Mouse (Mus musculus): ENCODE data around the gene C2cd4b. TPM values are rescaled to one million over a fixed set of nuclear protein-coding genes. Genes with fewer than 3 reads are reported as not detected.
"Not testable (repeated sequence)": the region's sequence is repeated elsewhere in the genome, so short reads cannot be mapped to it uniquely, and the experiment has no call there.

Gene C2cd4b
- polyA plus RNA-seq, 1 experiment from 2014 or later, result not detected

DNA sequence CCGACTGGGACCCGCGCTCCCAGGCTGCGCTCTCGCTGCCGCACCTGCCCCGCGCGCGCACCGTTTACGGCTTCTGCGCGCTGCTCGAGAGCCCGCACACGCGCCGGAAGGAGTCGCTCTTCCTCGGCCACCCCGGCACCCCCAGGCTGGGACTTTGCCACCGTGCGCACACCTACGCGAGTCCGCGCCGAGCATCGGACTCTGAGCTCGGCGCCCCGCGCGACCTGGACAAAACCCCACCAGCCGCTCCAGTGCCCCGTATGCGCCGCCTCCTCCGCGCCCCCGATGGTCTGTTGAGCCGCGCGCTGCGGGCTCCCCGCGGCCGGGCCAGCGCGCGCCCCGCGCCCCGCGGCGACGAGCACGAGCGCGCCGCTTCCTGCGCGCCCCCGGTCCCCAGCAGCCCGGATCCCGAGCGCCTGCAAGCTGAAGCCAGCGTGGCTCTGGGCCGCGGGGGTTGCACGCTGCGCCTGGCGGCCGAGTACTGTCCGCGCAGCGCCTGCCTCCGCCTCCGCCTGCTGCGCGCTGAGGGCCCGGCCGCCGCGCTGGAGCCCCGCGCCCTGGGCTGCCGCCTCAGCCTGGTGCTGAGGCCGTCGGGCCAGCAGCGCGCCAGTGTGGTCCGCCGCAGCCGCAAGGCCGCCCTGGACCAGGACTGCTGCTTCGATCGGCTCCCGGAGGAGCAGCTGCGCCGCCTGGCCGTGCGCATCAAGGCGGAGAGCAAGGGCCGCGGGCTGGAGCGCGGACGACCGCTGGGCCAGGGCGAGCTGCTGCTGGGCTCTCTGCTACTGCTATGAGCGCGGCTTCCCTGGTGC, 923 bp downstream of the C2cd4b start:
- H3K79me2 ChIP-seq (ENCODE audit: inconsistent target); H3K27ac ChIP-seq; H3K36me3 ChIP-seq (ENCODE audit: inconsistent target); H3K4me3 ChIP-seq (ENCODE audit: inconsistent target): not testable (repeated sequence)
- WGBS (ENCODE audit: missing documents), result 2% methylated on average over 75 of the region's 114 CpGs

DNA sequence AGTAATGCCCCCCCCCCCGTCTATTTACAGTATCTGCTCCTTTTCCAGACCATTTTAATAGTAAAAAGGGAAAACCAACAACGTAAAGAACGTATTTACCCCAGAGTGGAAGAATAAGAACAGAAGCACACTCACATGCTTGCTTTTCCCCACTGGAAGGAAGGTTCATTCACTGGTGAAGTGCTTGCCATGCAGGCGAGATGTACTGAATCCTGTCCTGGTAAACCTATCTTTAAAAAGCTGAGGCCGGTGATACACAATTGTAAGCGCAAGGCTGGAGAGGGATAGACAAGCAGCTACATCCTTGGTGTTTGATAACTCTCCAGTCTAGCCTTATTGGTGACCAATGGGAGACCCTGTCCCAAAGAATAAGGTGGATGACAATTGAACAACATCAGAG, 1.8 kb downstream of the C2cd4b start:
- Histone ChIP-seq H3K4me3 (ENCODE audit: inconsistent target) (no peak overlapping the region), H3K27ac (no peak overlapping the region), H3K36me3 (ENCODE audit: inconsistent target) (no peaks in the 10 kb centered on the region), H3K79me2 (ENCODE audit: inconsistent target) (no peaks in the 10 kb centered on the region)
- 64% methylated on average over 6 of the region's 6 CpGs for WGBS (ENCODE audit: missing documents)

DNA sequence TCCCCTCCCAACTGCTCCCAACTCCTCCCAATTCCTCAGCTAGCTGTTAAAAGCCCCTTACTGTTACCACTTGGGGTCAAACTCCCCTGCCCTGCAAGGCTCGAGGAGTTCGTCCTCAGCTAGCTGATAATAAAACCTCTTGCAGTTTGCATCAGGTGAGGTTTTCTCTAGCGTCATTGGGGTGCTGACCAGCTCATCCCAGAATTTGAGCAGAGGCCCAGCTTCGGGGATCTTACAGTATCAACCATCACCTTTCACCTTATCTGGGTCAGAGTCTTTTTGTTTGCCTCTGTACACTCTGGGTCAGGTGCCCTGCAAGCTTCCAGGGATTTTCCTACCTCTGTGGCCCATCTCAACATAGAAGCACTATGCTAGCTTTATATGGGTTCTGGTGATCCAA, 4.1 kb downstream of the C2cd4b start:
- Histone ChIP-seq H3K36me3 (ENCODE audit: inconsistent target) (no peaks in the 10 kb centered on the region), H3K27ac (no peak overlapping the region), H3K79me2 (ENCODE audit: inconsistent target) (no peaks in the 10 kb centered on the region), H3K4me3 (ENCODE audit: inconsistent target) (no peak overlapping the region)
- 89% methylated on average over 4 of the region's 4 CpGs for WGBS (ENCODE audit: missing documents)

DNA sequence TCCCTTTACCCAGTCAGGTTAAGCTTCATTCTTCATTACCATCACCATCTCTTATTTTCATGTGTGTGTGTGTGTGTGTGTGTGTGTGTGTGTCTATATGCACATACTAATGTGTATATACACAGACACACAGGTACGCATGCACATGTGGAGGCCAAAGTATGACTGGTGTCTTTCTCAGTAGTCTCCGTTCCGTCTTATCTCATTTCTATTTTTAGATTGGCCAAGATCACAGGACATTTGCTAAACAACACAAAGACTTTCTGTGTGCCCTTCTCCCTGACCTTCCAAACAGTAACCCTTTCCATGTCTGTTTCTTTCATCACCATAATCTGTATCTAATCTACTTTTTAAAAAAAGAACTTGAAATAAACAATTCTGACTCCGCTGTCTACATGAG, 7.2 kb downstream of the C2cd4b start:
- Histone ChIP-seq H3K27ac (no peak overlapping the region), H3K36me3 (ENCODE audit: inconsistent target) (no peaks in the 10 kb centered on the region), H3K79me2 (ENCODE audit: inconsistent target) (no peaks in the 10 kb centered on the region), H3K4me3 (ENCODE audit: inconsistent target) (no peak overlapping the region)
- 89% methylated on average over 4 of the region's 4 CpGs for WGBS (ENCODE audit: missing documents)

DNA sequence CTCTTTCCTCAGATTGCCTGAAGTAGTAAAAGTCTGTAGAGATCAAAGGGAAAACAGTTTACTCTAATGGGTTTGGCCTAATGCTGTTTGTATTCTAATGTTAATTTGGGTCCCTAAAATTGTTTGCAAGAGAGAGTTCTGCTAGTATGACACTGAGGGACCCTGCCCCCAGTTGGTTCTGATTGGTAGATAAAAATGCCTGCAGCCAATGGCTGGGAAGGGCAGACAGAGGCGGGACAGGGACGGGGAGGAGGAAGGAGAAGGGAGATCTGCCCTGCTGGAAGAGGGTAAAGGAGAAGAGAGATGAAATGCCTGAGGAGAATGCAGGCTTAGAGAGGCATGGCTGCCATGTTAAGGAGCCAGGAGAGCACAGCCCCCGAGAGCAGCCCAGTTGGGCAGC, 7.7 kb downstream of the C2cd4b start:
- Histone ChIP-seq H3K27ac (no peak overlapping the region), H3K4me3 (ENCODE audit: inconsistent target) (no peak overlapping the region), H3K79me2 (ENCODE audit: inconsistent target) (no peaks in the 10 kb centered on the region), H3K36me3 (ENCODE audit: inconsistent target) (no peaks in the 10 kb centered on the region)
- WGBS (ENCODE audit: missing documents), result 56% methylated on average over 3 of the region's 3 CpGs

DNA sequence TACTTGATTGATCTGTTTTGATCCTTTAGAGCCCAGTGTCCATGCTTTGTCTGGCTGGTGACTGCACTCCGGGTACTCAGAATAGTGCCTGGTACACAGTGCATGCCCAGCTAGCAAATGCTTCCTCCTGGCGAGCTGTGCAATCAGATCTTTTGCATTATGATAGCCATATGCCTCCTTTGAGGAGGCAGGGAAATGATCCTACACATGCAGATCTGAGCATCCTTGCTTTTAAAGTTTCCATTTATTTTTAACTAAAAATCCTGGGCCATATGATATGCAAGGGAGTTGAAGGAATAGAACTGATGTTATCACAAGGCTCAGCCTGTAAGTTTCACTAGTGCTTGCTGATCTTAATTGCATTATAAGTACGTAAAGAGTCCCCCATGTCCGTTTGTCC, 9.6 kb downstream of the C2cd4b start:
- Histone ChIP-seq H3K4me3 (ENCODE audit: inconsistent target) (no peak overlapping the region), H3K36me3 (ENCODE audit: inconsistent target) (no peaks in the 10 kb centered on the region), H3K79me2 (ENCODE audit: inconsistent target) (no peaks in the 10 kb centered on the region), H3K27ac (no peak overlapping the region)
- 86% methylated on average over 4 of the region's 4 CpGs for WGBS (ENCODE audit: missing documents)

DNA sequence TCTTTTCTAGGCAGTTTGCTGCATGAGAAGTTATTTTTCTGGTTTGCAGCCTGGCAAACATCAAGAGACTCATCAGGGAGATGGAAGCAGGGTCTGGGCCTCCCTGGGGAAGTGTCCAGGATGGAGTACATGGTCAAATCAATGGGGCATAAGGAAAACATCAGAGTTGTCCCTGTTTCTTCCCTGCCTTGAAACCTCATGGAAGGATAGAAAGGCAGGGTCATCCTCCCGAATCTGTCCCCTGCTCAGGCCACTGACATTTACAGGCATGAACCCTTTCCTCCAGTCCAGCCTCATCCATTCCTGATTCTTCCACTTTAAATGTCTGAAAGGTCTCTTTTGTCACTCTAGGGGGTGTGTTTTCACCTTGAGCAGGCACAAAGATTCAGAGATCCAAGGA, 10.2 kb downstream of the C2cd4b start:
- Histone ChIP-seq H3K27ac (no peak overlapping the region), H3K4me3 (ENCODE audit: inconsistent target) (no peak overlapping the region), H3K36me3 (ENCODE audit: inconsistent target) (no peaks in the 10 kb centered on the region), H3K79me2 (ENCODE audit: inconsistent target) (no peaks in the 10 kb centered on the region)
- WGBS (ENCODE audit: missing documents), result 82% methylated on average over 1 of the region's 1 CpGs

DNA sequence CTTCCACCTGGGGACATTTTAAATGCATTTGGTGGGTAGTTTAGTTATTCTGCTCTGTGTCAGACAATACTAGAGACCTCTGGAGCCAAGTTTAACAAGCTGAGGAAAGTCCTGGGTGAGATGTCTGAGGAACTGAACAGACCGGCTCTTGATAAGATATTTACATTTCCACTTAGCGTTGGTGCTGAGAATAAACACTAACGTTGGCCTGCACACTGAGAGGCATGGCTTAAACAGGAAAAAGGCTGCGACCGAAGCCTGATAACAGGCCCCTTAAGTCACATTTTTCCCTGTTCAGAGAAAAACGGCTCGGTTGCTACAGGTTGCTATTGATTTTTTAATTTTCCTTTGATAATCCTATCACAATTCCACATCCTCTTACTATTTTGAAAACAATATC, 12.1 kb downstream of the C2cd4b start:
- no peaks in the 10 kb centered on the region for H3K36me3 ChIP-seq (ENCODE audit: inconsistent target)
- H3K27ac ChIP-seq, result no peak overlapping the region
- H3K79me2 ChIP-seq (ENCODE audit: inconsistent target), result no peaks in the 10 kb centered on the region
- WGBS (ENCODE audit: missing documents), result 54% methylated on average over 7 of the region's 7 CpGs
- no peak overlapping the region for H3K4me3 ChIP-seq (ENCODE audit: inconsistent target)

DNA sequence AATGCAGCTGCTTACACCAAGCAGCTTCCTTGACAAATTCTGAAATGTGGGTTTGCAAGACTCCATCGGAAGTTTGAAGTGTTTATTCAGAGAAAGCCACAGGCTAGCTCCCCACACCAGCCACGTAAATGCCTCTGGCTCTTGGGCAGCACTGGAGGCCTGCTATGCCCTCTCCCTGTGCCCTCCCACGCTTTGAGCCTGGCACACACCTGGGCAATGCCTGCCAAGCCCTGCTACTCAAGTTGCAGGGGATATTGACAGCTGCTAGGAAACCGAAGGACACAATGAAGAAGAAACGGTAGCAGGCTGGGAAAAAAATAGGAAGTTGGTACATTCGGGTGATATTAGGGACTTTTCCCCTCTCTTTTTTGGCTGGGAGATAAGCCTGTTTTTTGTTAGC, 15.0 kb downstream of the C2cd4b start:
- WGBS (ENCODE audit: missing documents), result 21% methylated on average over 6 of the region's 6 CpGs
- Histone ChIP-seq H3K79me2 (ENCODE audit: inconsistent target) (no peaks in the 10 kb centered on the region), H3K36me3 (ENCODE audit: inconsistent target) (no peaks in the 10 kb centered on the region), H3K4me3 (ENCODE audit: inconsistent target) (no peak overlapping the region), H3K27ac (no peak overlapping the region)

DNA sequence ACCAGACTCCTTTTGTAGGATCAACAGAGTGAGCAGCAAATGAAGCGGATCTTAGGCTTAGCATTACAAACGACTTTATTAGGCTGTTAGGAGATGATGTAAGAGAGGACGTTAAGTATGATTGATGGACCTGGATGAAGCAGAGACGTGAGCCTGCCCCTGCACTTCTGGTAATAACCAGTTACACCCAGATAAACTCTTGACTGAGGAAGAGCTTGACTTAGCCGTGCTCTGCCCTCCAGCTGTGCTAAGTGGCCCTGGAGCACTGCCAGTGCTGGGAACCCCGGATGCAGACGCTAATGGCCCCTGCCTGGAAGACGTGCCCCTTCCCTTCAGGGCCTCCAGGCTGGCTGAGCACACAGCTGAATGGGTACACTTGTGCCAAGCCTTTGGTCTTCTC, 19.3 kb downstream of the C2cd4b start:
- no peak overlapping the region for H3K27ac ChIP-seq
- H3K36me3 ChIP-seq (ENCODE audit: inconsistent target), result no peaks in the 10 kb centered on the region
- no peaks in the 10 kb centered on the region for H3K79me2 ChIP-seq (ENCODE audit: inconsistent target)
- 16% methylated on average over 8 of the region's 8 CpGs for WGBS (ENCODE audit: missing documents)
- no peak overlapping the region for H3K4me3 ChIP-seq (ENCODE audit: inconsistent target)

DNA sequence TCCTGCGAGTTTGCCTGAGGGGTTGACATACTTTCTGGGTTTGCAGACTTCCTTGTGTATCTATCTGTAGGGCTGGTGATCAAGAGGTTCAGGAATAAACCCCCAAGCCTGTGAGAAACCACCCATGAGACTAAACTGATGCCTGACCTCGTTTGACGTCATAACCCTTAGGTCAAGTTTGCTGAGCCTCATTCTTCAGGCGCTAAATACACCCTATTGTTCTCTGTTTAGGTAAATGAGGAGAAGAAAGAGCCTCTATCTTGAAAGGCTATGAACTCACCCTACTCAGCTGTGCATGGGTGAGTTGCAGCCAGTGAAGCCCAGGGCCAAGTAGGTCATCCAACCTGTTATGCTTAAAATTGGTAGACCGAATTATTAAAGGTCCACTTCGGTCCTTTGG, 23.5 kb downstream of the C2cd4b start:
- Histone ChIP-seq H3K4me3 (ENCODE audit: inconsistent target) (no peak overlapping the region), H3K79me2 (ENCODE audit: inconsistent target) (no peaks in the 10 kb centered on the region), H3K36me3 (ENCODE audit: inconsistent target) (no peaks in the 10 kb centered on the region), H3K27ac (no peak overlapping the region)
- WGBS (ENCODE audit: missing documents), result 89% methylated on average over 6 of the region's 6 CpGs

DNA sequence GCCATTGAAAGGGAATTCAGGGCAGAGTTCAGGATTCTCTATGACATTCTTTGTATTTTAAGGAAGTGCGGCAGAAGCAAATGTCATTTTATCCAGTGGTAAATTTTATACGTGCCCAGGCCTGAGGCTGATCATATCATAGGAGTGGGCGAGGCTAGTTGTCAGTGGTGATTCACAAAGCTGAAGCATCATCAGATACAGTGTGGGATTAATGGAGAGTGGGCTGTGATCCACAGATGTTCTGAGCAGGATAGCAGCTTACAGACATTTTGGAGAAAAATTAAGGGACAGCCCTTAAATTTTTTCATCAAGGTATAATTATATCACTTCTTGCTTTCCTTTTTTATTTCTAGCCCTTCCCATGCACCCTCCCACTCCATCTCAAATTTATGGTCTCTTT, 24.2 kb downstream of the C2cd4b start:
- no peak overlapping the region for H3K27ac ChIP-seq
- 83% methylated on average over 3 of the region's 3 CpGs for WGBS (ENCODE audit: missing documents)
- no peak overlapping the region for H3K4me3 ChIP-seq (ENCODE audit: inconsistent target)
- H3K36me3 ChIP-seq (ENCODE audit: inconsistent target), result no peaks in the 10 kb centered on the region
- H3K79me2 ChIP-seq (ENCODE audit: inconsistent target), result no peaks in the 10 kb centered on the region

DNA sequence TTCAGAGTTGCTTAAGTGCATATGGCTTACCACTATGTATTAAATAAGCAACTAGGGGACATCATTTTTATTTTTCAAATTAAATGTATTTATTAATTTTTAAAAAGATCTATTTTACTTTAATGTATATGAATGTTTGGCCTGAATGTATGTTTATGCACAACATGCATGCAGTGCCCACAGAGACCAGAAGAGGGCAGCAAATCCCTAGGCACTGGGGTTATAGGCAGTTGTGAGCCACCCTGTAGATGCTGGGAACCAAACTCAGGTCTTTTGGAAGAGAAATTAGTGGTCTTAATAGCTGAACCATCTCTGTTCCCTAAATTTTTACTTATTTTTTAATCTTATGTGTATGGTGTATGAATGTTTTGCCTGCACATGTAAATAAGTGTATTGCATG, 24.7 kb downstream of the C2cd4b start:
- H3K79me2 ChIP-seq (ENCODE audit: inconsistent target), result no peaks in the 10 kb centered on the region
- H3K36me3 ChIP-seq (ENCODE audit: inconsistent target), result no peaks in the 10 kb centered on the region
- H3K27ac ChIP-seq, result no peak overlapping the region
- no peak overlapping the region for H3K4me3 ChIP-seq (ENCODE audit: inconsistent target)

DNA sequence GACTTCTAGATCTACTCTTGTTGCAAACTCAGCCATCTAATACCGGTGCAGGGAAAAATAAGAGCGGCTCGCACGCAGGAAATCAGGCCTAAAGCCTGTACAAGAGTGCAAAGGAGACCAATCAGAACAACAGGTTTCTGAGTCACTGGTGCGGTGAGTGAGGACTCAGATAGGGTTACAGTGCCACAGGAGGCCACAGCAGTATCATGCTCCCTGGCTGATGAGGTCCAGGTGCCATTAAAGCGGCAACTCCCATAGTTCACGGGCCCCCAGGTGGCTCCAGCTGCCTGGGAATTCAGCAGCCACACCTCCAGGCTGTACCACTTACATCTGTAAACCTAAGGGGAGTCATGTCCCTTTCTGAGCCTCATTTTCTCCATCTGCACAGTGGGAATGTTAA, 27.1 kb downstream of the C2cd4b start:
- H3K79me2 ChIP-seq (ENCODE audit: inconsistent target), result no peaks in the 10 kb centered on the region
- H3K27ac ChIP-seq, result no peak overlapping the region
- H3K4me3 ChIP-seq (ENCODE audit: inconsistent target), result no peak overlapping the region
- WGBS (ENCODE audit: missing documents), result 83% methylated on average over 7 of the region's 7 CpGs
- H3K36me3 ChIP-seq (ENCODE audit: inconsistent target), result no peaks in the 10 kb centered on the region

DNA sequence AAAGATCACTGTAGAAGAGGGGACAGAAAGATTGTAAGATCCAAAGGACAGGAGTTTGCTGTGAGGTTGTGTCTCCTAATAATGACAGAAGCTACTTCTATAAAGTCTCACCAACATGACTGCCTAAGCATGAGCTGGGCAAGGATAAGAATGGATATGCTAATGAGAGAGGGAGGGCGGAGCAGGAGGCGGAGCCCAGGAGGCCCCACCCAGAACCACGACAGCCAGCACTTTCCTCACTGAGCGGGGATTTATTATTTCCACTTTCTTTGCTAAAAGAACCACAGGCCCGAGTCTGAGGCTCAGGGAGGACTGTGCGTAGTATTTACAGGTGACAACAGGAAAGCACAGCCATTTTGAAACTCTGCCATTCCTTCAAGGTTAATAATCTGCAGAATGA, 28.4 kb downstream of the C2cd4b start:
- Histone ChIP-seq H3K27ac (no peak overlapping the region), H3K79me2 (ENCODE audit: inconsistent target) (no peaks in the 10 kb centered on the region), H3K4me3 (ENCODE audit: inconsistent target) (no peak overlapping the region), H3K36me3 (ENCODE audit: inconsistent target) (no peaks in the 10 kb centered on the region)
- WGBS (ENCODE audit: missing documents), result 52% methylated on average over 6 of the region's 6 CpGs

DNA sequence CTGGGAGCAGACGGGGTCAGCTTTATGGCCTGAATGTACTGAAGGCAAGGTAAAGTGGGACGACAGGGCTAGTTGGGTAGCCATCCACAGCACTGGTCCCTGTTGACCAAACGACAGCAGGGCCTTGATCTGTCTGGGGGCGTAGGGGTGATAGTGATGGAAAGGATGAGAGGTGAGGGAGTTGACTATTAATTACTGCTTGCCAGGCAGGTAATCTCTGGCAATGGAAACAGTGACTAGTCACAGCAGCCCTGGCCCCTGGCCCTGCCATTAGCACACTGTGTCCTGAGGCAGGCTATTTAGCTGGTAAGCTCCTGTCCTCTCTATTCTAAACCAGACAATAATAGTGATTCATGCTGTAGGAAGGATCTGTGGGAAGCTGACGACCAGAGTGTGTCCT, 33.2 kb downstream of the C2cd4b start:
- Histone ChIP-seq H3K36me3 (ENCODE audit: inconsistent target) (no peaks in the 10 kb centered on the region), H3K79me2 (ENCODE audit: inconsistent target) (no peaks in the 10 kb centered on the region), H3K27ac (no peak overlapping the region), H3K4me3 (ENCODE audit: inconsistent target) (no peak overlapping the region)
- 85% methylated on average over 5 of the region's 5 CpGs for WGBS (ENCODE audit: missing documents)
